Mouse (Mus musculus) cerebellum, adult 2 months (tissue): ENCODE measurements around the gene Fam118b. TPM values are rescaled to one million over a fixed set of nuclear protein-coding genes. Genes with fewer than 3 reads are reported as not detected.

Experiments
- DNase-seq, 2 experiments: peaks; one replicate each; pipeline ENCODE4 v3.0.0; 2021
- H3K27ac ChIP-seq: fragments of 200-500 bp; 2 replicates; pipeline ENCODE4 v1.5.1; 2012; ENCODE audit warnings: low read length, control low read depth, inconsistent platforms; ENCODE audit not compliant: insufficient read depth
- H3K27me3 ChIP-seq: fragments of 200-500 bp; 2 replicates; pipeline ENCODE4 v1.6.1; 2012; ENCODE audit warnings: inconsistent platforms, mild to moderate bottlenecking, low read length, moderate library complexity; ENCODE audit not compliant: control insufficient read depth, insufficient read depth
- H3K4me1 ChIP-seq: fragments of 200-500 bp; 2 replicates; pipeline ENCODE4 v1.6.1; 2011; ENCODE audit warnings: low read length; ENCODE audit not compliant: control insufficient read depth, insufficient read depth
- H3K4me3 ChIP-seq: fragments of 200-500 bp; replicated peaks from 2 replicates; pipeline ENCODE3; 2011; ENCODE audit warnings: mild to moderate bottlenecking, low read depth, low read length, control low read depth; ENCODE audit not compliant: insufficient read depth
- CTCF ChIP-seq: fragments of 200-500 bp; IDR thresholded peaks from 2 replicates; pipeline ENCODE4 v1.5.1; 2011; ENCODE audit warnings: low read depth, mild to moderate bottlenecking, control low read depth, low read length, moderate library complexity, borderline replicate concordance; ENCODE audit not compliant: insufficient read depth
- POLR2A ChIP-seq: fragments of 200-500 bp; IDR thresholded peaks from 2 replicates; pipeline ENCODE4 v1.6.1; 2011; ENCODE audit warnings: low read length, control low read depth, borderline replicate concordance; ENCODE audit not compliant: insufficient read depth
- WGBS: fragments of 180-500 bp; shearing (Covaris S2); methylation state at CpG from one replicate; pipeline ENCODE4 v1.1.7; 2018; 5-methylcytosine and 5-hydroxymethylcytosine counted together
- polyA plus RNA-seq: library from polyadenylated mRNA; depleted of rRNA; stranded (reverse); fragments of >200 nt; gene quantifications from 2 replicates; pipeline ENCODE4 v1.2.3, GENCODE M21; 2012

Gene Fam118b
- polyA plus RNA-seq, 1 experiment, result 23.3 TPM

DNA sequence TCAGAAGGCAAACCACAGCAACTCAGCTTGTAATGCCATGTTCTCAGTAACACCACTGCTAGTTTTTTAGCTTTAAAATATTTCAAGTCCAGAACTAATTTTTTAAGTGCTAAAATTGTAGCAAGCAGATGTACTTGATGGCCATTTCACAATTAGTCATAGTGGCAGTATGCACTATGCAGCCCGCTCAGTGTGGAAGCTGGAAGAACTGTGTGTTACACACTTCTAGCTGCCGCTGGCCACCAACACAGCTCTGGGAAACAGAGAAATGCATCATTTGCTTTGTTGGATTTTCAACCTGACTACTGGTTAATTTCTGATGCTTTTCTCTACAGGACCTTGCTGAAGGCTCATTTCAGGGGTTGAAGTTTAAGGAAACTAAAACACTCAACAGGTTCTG lies 20.2 kb downstream of the Fam118b start:
- no peak for DNase-seq
- TF ChIP-seq POLR2A, result no peak
- no peak for TF ChIP-seq CTCF
- Histone ChIP-seq H3K27me3 (no peaks in the 10 kb centered on the region), H3K27ac (no peak overlapping the region), H3K4me3 (no peak overlapping the region), H3K4me1 (no peaks in the 10 kb centered on the region)
- WGBS, result 95% methylated on average over 2 of the region's 2 CpGs

DNA sequence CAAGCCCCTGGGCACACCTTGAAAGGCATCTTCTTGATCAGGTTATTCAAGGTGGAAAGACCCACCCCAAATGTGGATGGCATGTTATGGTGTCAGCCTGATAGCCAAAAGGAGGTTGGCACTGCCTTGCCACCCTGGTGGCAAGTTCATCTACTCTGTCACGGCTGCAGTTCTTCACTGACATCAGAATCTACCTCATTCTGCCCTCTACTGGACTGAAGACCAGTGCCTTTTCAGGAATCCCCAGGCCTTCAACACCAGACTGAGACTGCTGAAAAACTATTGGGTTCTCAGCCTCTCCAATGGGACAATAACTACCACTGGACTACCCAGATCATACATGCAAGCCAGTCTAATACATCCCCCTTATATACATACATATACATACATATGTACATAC lies 27.9 kb downstream of the Fam118b start:
- TF ChIP-seq CTCF, result no peak
- TF ChIP-seq POLR2A, result no peak
- Histone ChIP-seq H3K4me3 (no peak overlapping the region), H3K4me1 (peaks cover 3% of the 10 kb centered on the region), H3K27ac (no peak overlapping the region), H3K27me3 (no peaks in the 10 kb centered on the region)
- DNase-seq, result no peak
- 24% methylated on average over 1 of the region's 1 CpGs for WGBS

DNA sequence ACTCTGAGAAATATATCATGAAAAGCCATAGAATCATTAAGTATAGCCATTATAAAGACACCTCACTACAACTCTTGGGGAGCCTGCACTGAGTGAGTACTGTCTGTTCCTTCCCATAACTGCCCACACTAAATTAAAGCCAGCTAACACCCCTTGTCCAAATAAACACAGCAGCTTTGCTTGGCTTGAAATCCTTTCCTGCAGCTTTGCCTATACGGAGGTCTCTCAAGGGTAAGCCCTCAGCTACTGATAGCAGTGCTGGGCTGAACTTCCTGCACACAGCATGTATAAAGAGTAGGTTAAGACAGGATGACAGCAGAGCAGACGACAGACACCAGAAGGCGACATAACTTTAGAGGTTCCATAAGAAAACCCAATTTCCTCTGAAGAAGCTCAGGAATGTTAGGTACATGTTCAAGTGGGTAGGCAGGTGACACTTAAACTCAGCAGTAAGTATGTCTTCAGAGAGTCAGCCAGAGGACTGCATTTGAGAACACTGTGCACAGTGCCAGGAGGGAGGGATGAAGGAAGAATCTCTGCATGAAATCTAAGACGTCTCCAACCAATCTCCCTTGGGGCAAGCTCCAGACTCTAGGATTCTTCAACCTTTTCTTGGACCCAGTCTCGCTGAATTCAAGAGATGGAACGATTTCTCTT lies 28.6 kb downstream of the Fam118b start:
- Histone ChIP-seq H3K4me3 (no peak overlapping the region), H3K27me3 (no peaks in the 10 kb centered on the region), H3K27ac (no peak overlapping the region), H3K4me1 (peaks cover 3% of the 10 kb centered on the region)
- 70% methylated on average over 6 of the region's 6 CpGs for WGBS
- TF ChIP-seq CTCF, result no peak
- TF ChIP-seq POLR2A, result no peak
- DNase-seq, result no peak

DNA sequence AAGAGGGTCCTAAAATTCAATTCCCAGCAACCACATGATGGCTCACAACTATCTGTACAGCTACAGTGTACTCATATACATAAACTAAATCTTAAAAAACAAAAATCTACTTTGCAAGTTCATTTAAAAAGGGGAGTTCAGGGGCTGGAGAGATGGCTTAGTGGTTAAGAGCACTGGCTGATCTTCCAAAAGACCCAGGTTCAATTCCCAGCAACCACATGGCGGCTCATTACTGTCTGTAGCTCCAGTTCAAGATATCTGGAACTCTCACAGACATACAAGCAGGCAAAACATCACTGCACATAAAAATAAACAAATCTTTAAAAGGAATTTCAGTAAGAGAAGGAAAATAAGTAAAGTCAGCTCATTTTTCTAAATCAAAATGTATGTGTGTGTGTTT lies 29.2 kb downstream of the Fam118b start:
- H3K4me3 ChIP-seq, result no peak overlapping the region
- H3K27me3 ChIP-seq, result no peaks in the 10 kb centered on the region
- 98% methylated on average over 1 of the region's 1 CpGs for WGBS
- DNase-seq, result no peak
- no peak overlapping the region for H3K27ac ChIP-seq
- peaks cover 3% of the 10 kb centered on the region for H3K4me1 ChIP-seq
- TF ChIP-seq POLR2A, result no peak
- no peak for TF ChIP-seq CTCF

DNA sequence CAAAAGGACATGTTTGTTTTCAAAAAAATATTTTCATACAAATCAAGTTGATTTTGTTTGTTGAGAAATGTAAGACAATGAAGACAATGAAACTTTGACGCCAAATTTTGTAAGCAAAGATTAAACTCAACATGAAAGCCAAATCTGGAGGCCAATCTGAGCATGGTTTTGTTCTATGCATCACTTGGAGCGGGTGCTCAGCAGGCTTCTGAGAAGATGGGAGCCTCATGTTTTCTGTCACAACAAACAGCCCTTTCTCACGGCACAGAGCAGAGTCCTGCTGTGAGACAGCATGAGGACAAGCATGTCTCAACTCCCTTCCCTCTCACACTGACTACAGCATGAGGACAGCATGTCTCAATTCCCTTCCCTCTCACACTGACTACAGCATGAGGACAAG lies 31.6 kb downstream of the Fam118b start:
- DNase-seq, result no peak
- WGBS, result 27% methylated on average over 3 of the region's 3 CpGs
- TF ChIP-seq POLR2A (no peak), CTCF (no peak)
- no peaks in the 10 kb centered on the region for H3K27me3 ChIP-seq
- H3K4me1 ChIP-seq, result peaks cover 3% of the 10 kb centered on the region
- no peak overlapping the region for H3K4me3 ChIP-seq
- no peak overlapping the region for H3K27ac ChIP-seq

DNA sequence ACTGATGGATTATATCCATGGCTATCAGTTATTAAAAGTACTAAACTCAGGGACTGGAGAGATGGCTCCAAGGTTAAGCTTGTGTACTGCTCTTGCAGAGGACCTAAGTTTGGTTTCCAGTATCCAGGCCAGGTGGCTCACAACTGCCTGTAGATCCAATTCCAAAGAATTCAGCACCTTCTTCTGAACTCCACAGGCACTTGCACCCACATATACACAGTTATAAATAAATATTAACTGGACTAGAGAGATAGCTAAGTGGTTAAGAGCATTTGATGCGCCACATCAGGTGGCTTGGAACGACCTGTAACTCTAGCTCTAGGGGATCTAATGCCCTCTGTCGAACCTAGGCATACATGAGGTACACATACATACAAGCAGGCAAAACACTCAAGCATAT lies 38.9 kb downstream of the Fam118b start:
- WGBS, result 93% methylated on average over 3 of the region's 3 CpGs
- no peaks in the 10 kb centered on the region for H3K27me3 ChIP-seq
- H3K4me3 ChIP-seq, result no peak overlapping the region
- TF ChIP-seq CTCF (no peak), POLR2A (no peak)
- no peak overlapping the region for H3K27ac ChIP-seq
- no peak for DNase-seq
- no peaks in the 10 kb centered on the region for H3K4me1 ChIP-seq

DNA sequence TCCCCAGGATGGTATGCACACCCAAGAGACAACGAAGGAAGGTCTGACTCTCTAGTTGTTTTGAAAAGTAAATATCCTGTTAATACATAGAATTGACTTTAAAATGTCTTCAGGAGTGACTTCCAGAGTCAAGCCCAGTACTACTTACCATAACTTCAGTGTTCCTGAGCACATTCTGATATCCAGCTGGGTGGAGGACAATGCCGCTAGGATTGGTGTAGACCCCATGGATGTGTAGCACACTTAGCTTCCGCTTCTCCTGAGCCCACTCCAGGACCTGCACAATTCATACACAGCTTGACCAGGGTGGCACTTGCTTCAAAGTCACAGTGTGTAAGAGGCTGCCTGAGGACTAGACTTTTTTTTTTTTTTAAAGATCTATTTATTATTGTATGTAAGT lies 44.1 kb downstream of the Fam118b start:
- no peak for DNase-seq
- no peak overlapping the region for H3K4me3 ChIP-seq
- H3K27me3 ChIP-seq, result no peaks in the 10 kb centered on the region
- H3K4me1 ChIP-seq, result no peaks in the 10 kb centered on the region
- WGBS, result 97% methylated on average over 3 of the region's 3 CpGs
- no peak for TF ChIP-seq CTCF
- no peak for TF ChIP-seq POLR2A
- H3K27ac ChIP-seq, result no peak overlapping the region

DNA sequence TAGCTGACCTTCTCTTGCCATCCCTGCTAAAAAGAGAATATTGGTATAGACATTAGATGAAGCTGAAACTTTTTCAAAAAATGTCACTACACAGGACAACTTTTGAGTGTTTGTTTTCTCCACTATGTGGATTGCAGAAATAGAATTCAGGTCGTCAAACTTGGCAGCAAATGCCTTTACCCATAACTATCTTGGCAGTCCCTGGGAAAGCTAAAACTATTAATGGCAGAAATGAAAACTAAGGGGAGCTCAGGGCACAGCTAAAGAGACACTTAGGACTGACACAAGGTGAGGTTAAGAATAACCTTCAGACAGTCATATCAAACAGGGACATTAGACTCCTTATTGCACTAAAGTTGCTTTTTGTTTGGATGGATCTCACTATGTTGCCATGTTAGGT lies 49.6 kb downstream of the Fam118b start:
- no peak for TF ChIP-seq CTCF
- no peak for TF ChIP-seq POLR2A
- DNase-seq, result no peak
- Histone ChIP-seq H3K27me3 (no peaks in the 10 kb centered on the region), H3K4me3 (no peak overlapping the region), H3K4me1 (no peaks in the 10 kb centered on the region), H3K27ac (no peak overlapping the region)
- 18% methylated on average over 1 of the region's 1 CpGs for WGBS
